Mouse (Mus musculus) liver, adult 2 months (tissue): ENCODE measurements around the gene Jup. TPM values are rescaled to one million over a fixed set of nuclear protein-coding genes. Genes with fewer than 3 reads are reported as not detected.
A peak's percentile ranks its signal among the peaks of the same experiment; 100 is the strongest.

Experiments
- DNase-seq: peaks from one replicate; pipeline ENCODE4 v3.0.0-alpha.2; 2011; ENCODE audit warnings: low read depth, low spot score; ENCODE audit errors: extremely low read depth
- H3K27ac ChIP-seq: fragments of 200-500 bp; replicated peaks from 2 replicates; pipeline ENCODE4 v1.5.1; 2012; ENCODE audit warnings: low read depth, mild to moderate bottlenecking, control low read depth, inconsistent platforms, low read length; ENCODE audit not compliant: insufficient read depth
- H3K27me3 ChIP-seq: fragments of 200-500 bp; 2 replicates; pipeline ENCODE4 v1.6.1; 2012; ENCODE audit warnings: mild to moderate bottlenecking, moderate library complexity, low read length, inconsistent platforms; ENCODE audit not compliant: control insufficient read depth, insufficient read depth
- H3K36me3 ChIP-seq: fragments of 200-500 bp; 2 replicates; pipeline ENCODE4 v1.6.1; 2012; ENCODE audit warnings: low read length, inconsistent platforms; ENCODE audit not compliant: control insufficient read depth, insufficient read depth
- H3K4me1 ChIP-seq: fragments of 200-500 bp; 2 replicates; pipeline ENCODE4 v1.6.1; 2011; ENCODE audit warnings: low read length; ENCODE audit not compliant: control insufficient read depth, insufficient read depth
- H3K4me3 ChIP-seq: fragments of 200-500 bp; 2 replicates; pipeline ENCODE4 v1.5.1; 2011; ENCODE audit warnings: low read depth, mild to moderate bottlenecking, control low read depth, low read length, moderate library complexity; ENCODE audit not compliant: insufficient read depth
- H3K79me2 ChIP-seq: fragments of 200-500 bp; 2 replicates; pipeline ENCODE4 v1.6.1; 2012; ENCODE audit warnings: inconsistent platforms, mild to moderate bottlenecking, low read length, moderate library complexity; ENCODE audit not compliant: control insufficient read depth, insufficient read depth
- H3K9ac ChIP-seq: fragments of 200-500 bp; 2 replicates; pipeline ENCODE4 v1.6.1; 2012; ENCODE audit warnings: low read depth, mild to moderate bottlenecking, control low read depth, inconsistent platforms, low read length
- CTCF ChIP-seq: fragments of 200-500 bp; IDR thresholded peaks from 2 replicates; pipeline ENCODE4 v1.5.1; 2011; ENCODE audit warnings: low read depth, low read length, control low read depth
- POLR2A ChIP-seq: fragments of 200-500 bp; IDR thresholded peaks from 2 replicates; pipeline ENCODE4 v1.6.1; 2011; ENCODE audit warnings: low read length, control low read depth; ENCODE audit not compliant: insufficient read depth; ENCODE audit errors: extremely low read depth
- WGBS: fragments of 180-500 bp; shearing (Covaris S2); methylation state at CpG from one replicate; pipeline ENCODE4 v1.1.7; 2018; 5-methylcytosine and 5-hydroxymethylcytosine counted together
- polyA plus RNA-seq: library from polyadenylated mRNA; depleted of rRNA; stranded (reverse); fragments of >200 nt; gene quantifications from 2 replicates; pipeline ENCODE4 v1.2.3, GENCODE M21; 2012
- total RNA-seq: library from RNA; depleted of rRNA; stranded (reverse); fragments of >200 nt; gene quantifications from 2 replicates; pipeline ENCODE4 v1.2.3, GENCODE M21; 2014

Jup gene
- total and polyA plus RNA-seq, 2 experiments: 18.3 to 69.5 TPM

DNA sequence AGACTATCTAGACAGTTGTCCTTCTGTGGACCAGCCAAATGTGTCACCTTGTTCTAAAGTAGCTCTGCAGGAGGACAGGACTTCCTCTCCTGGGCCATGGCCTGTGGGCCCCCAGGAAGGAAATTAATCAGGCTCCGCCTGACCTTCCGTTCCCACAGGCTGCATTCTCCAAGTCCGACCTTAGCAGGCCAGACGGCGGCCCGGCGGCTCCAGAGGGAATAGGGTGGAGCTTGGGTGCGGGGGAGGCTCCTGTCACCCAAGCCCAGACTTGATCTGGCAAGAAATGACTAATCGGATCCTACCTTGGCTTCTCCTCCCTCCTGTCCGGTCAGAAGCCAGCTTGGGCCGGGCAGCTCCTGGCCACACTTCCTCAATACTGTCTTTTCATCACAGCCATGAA lies 2.4 kb downstream of the Jup start:
- peak overlapping the region; percentile 91 for H3K27ac ChIP-seq
- H3K27me3 ChIP-seq: no peaks in the 10 kb centered on the region
- H3K36me3 ChIP-seq: no peaks in the 10 kb centered on the region
- peaks cover 47% of the 10 kb centered on the region for H3K4me1 ChIP-seq
- peak; percentile 89 for DNase-seq
- peak overlapping the region; percentile 18 for H3K4me3 ChIP-seq
- H3K79me2 ChIP-seq: peaks cover 24% of the 10 kb centered on the region
- H3K9ac ChIP-seq: peak overlapping the region; percentile 38; the same call in 1 of the 2 replicates
- WGBS: 3% methylated on average over 11 of the region's 11 CpGs
- no peak for TF ChIP-seq CTCF
- TF ChIP-seq POLR2A: 0 out of 2 replicates have a peak, but pooled peaks have one; percentile 10

- peaks cover 31% of the 10 kb centered on the region for H3K79me2 ChIP-seq
- H3K27ac ChIP-seq: peak overlapping the region; percentile 91
- peak; percentile 41 for DNase-seq
- H3K4me1 ChIP-seq: peaks cover 48% of the 10 kb centered on the region
- H3K9ac ChIP-seq: 0 out of 2 replicates have a peak overlapping the region, but pooled peaks have one; percentile 38
- H3K4me3 ChIP-seq: no peak overlapping the region
- no peak for TF ChIP-seq POLR2A
- no peak for TF ChIP-seq CTCF
- no peaks in the 10 kb centered on the region for H3K27me3 ChIP-seq
- 28% methylated on average over 5 of the region's 5 CpGs for WGBS
- no peaks in the 10 kb centered on the region for H3K36me3 ChIP-seq
These were observed 3.0 kb downstream of the Jup start for GRCm38 (mm10) chr11:100394353-100395074.

GRCm38 (mm10) chr11:100393733-100394132 lies 3.8 kb downstream of the Jup start:
- no peaks in the 10 kb centered on the region for H3K36me3 ChIP-seq
- H3K4me1 ChIP-seq: peaks cover 50% of the 10 kb centered on the region
- 75% methylated on average over 7 of the region's 7 CpGs for WGBS
- no peaks in the 10 kb centered on the region for H3K27me3 ChIP-seq
- H3K4me3 ChIP-seq: no peak overlapping the region
- H3K79me2 ChIP-seq: peaks cover 32% of the 10 kb centered on the region
- TF ChIP-seq POLR2A (no peak), CTCF (no peak)
- H3K9ac ChIP-seq: no peak overlapping the region
- no peak overlapping the region for H3K27ac ChIP-seq
- no peak for DNase-seq

- H3K79me2 ChIP-seq: peaks cover 38% of the 10 kb centered on the region
- H3K27me3 ChIP-seq: no peaks in the 10 kb centered on the region
- no peak overlapping the region for H3K27ac ChIP-seq
- DNase-seq: no peak
- peaks cover 51% of the 10 kb centered on the region for H3K4me1 ChIP-seq
- no peak overlapping the region for H3K4me3 ChIP-seq
- no peak for TF ChIP-seq POLR2A
- no peak for TF ChIP-seq CTCF
- 75% methylated on average over 5 of the region's 5 CpGs for WGBS
- no peaks in the 10 kb centered on the region for H3K36me3 ChIP-seq
- no peak overlapping the region for H3K9ac ChIP-seq
These were observed 4.6 kb downstream of the Jup start for GRCm38 (mm10) chr11:100392958-100393357.

- Histone ChIP-seq H3K79me2 (peaks cover 45% of the 10 kb centered on the region), H3K9ac (no peak overlapping the region), H3K27me3 (no peaks in the 10 kb centered on the region), H3K36me3 (no peaks in the 10 kb centered on the region), H3K27ac (0 out of 2 replicates have a peak overlapping the region, but pooled peaks have one; percentile 16), H3K4me3 (no peak overlapping the region), H3K4me1 (peaks cover 51% of the 10 kb centered on the region)
- TF ChIP-seq POLR2A: no peak
- no peak for TF ChIP-seq CTCF
- WGBS: 76% methylated on average over 7 of the region's 7 CpGs
- peak; percentile 57 for DNase-seq
These were observed 5.6 kb downstream of the Jup start for GRCm38 (mm10) chr11:100391884-100392345.
